Mouse (Mus musculus) midbrain, embryonic 16.5 days (tissue): ENCODE measurements at regions not wholly inside any gene's neighbourhood (a gene's known extent, or its start where the extent isn't known, plus 50 kb on each side); places are given as distances from the start of the nearest gene placed in this dataset.

Source experiments
- ATAC-seq: fragments of 200-750 bp; cut with Nextera tagmentation; 2 replicates; pipeline ENCODE4 v1.8.0; 2017; ENCODE audit warnings: moderate TSS enrichment
- H3K27ac ChIP-seq: fragments of 300-500 bp; sonication (generic); 2 replicates; pipeline ENCODE4 v1.5.1; 2014; ENCODE audit warnings: mild to moderate bottlenecking, low read length, mixed read lengths
- H3K27me3 ChIP-seq: fragments of 300-500 bp; sonication (generic); 2 replicates; pipeline ENCODE4 v1.6.1; 2014; ENCODE audit warnings: low read depth, low read length, mixed read lengths; ENCODE audit not compliant: control insufficient read depth, insufficient read depth
- H3K36me3 ChIP-seq: fragments of 300-500 bp; sonication (generic); 2 replicates; pipeline ENCODE4 v1.6.1; 2014; ENCODE audit warnings: mild to moderate bottlenecking, low read length, moderate library complexity, mixed read lengths; ENCODE audit not compliant: control insufficient read depth, insufficient read depth
- H3K4me1 ChIP-seq: fragments of 300-500 bp; sonication (generic); 2 replicates; pipeline ENCODE4 v1.6.1; 2014; ENCODE audit warnings: mild to moderate bottlenecking, low read length, mixed read lengths; ENCODE audit not compliant: control insufficient read depth, insufficient read depth
- H3K4me2 ChIP-seq: fragments of 300-500 bp; sonication (generic); 2 replicates; pipeline ENCODE4 v1.6.1; 2014; ENCODE audit warnings: mild to moderate bottlenecking, low read length, mixed read lengths
- H3K4me3 ChIP-seq: fragments of 300-500 bp; sonication (generic); 2 replicates; pipeline ENCODE4 v1.5.1; 2014; ENCODE audit warnings: low read depth, mild to moderate bottlenecking, low read length, moderate library complexity, mixed read lengths
- H3K9ac ChIP-seq: fragments of 300-500 bp; sonication (generic); 2 replicates; pipeline ENCODE4 v1.6.1; 2014; ENCODE audit warnings: low read depth, low read length, mixed read lengths
- H3K9me3 ChIP-seq: fragments of 300-500 bp; sonication (generic); replicated peaks from 2 replicates; pipeline ENCODE4 v1.6.1; 2014; ENCODE audit warnings: mild to moderate bottlenecking, low read length, mixed read lengths; ENCODE audit not compliant: control insufficient read depth, poor library complexity, severe bottlenecking
- WGBS: fragments of 180-500 bp; shearing (Covaris S2); extraction: QIAGEN DNeasy Blood & Tissue Kit; methylation state at CpG from one replicate; pipeline ENCODE4 v1.1.7; 2014; 5-methylcytosine and 5-hydroxymethylcytosine counted together

DNA sequence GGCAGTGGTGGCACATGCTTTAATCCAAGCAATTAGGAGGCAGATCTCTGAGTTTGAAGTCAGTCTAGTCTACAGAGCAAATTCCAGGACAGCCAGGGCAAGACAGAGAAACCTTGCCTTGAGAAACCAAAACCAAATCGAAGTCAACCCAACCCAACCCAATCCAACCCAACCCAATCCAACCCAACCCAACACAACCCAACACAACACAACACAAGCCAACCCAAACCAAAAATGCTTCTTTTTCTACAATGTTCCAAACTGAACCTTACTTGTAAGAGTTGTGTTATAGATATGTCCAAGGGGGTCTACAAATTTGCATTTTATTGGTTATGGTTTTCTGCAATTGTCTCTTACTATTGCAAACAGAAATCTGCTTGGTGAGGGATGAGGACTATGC, 52.8 kb upstream of the Chodl start:
- no peak overlapping the region for H3K4me2 ChIP-seq
- H3K9ac ChIP-seq = no peak overlapping the region
- no peak overlapping the region for H3K27ac ChIP-seq
- H3K36me3 ChIP-seq = no peaks in the 10 kb centered on the region
- H3K4me3 ChIP-seq = no peak overlapping the region
- H3K27me3 ChIP-seq = no peaks in the 10 kb centered on the region
- no peaks in the 10 kb centered on the region for H3K9me3 ChIP-seq
- no peaks in the 10 kb centered on the region for H3K4me1 ChIP-seq
- 75% methylated on average over 1 of the region's 1 CpGs for WGBS
- no peak for ATAC-seq

DNA sequence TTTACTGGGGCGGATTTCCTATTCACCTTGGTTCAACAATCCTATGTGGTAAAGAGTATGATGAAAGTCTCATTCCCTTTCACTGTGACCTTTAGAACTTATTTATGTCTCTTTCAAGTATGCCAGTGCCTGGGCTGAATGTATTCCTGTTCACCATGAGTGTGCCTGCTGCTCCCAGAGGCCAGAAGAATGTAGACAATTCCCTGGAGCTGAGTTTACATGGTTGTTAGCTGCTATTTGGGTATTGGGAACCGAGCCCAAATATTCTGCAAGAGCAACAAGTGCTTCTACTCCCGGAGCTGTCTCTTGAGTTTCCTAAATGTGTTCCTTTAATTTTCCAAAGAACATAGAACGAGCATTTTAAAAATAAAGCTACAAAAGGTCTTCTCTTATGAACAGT, 71.7 kb upstream of the Chodl start:
- Histone ChIP-seq H3K36me3 (no peaks in the 10 kb centered on the region), H3K4me1 (no peaks in the 10 kb centered on the region), H3K9me3 (no peaks in the 10 kb centered on the region), H3K4me2 (no peak overlapping the region), H3K4me3 (no peak overlapping the region), H3K9ac (no peak overlapping the region), H3K27me3 (no peaks in the 10 kb centered on the region), H3K27ac (no peak overlapping the region)
- no peak for ATAC-seq
- 81% methylated on average over 4 of the region's 4 CpGs for WGBS

DNA sequence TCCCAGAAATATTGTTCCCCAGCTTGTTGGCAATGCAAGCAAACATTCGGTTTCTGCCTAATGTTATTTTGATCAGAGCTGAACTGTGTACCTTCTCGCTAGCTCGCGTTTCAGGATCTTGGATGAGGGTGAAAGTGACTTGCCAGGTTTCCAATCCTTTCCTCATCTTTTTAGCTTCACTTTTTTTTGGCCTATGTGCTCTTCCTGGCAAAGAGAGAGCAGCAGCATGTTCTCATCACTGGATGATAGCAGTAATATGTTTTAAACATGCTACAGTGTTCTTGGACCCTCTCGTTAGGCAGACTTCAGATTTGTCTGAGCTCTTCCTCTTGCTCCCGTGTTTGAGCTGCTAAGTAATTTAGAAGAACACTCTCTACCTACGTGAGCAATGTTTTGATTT, 99.8 kb upstream of the Chodl start:
- H3K36me3 ChIP-seq = no peaks in the 10 kb centered on the region
- no peaks in the 10 kb centered on the region for H3K27me3 ChIP-seq
- ATAC-seq = no peak
- H3K4me3 ChIP-seq = no peak overlapping the region
- no peaks in the 10 kb centered on the region for H3K4me1 ChIP-seq
- 86% methylated on average over 7 of the region's 7 CpGs for WGBS
- H3K9ac ChIP-seq = no peak overlapping the region
- H3K4me2 ChIP-seq = no peak overlapping the region
- no peaks in the 10 kb centered on the region for H3K9me3 ChIP-seq
- no peak overlapping the region for H3K27ac ChIP-seq

DNA sequence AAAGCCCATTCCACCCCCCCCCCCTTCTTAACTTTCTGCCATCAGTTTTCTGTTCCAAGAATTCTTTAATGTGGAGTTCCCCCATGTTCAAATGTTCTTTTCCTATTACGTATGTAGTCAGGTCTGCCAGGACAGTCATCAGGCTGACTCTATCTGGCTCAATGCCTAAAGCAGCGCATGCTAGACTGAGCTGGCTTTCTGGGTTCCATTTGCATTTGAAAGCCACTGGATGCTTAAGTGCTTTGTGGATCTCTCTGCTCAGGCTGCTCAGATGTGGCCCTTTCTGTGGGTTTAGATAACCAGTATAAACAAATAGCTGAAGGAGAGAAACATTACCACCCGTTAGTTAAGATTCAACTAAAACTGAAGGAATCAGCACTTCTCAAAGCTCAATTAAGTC, 103.0 kb upstream of the Chodl start:
- H3K27ac ChIP-seq = no peak overlapping the region
- H3K27me3 ChIP-seq = no peaks in the 10 kb centered on the region
- no peaks in the 10 kb centered on the region for H3K9me3 ChIP-seq
- H3K9ac ChIP-seq = no peak overlapping the region
- no peaks in the 10 kb centered on the region for H3K4me1 ChIP-seq
- H3K36me3 ChIP-seq = no peaks in the 10 kb centered on the region
- H3K4me3 ChIP-seq = no peak overlapping the region
- no peak overlapping the region for H3K4me2 ChIP-seq
- WGBS = 4% methylated on average over 3 of the region's 3 CpGs
- peak; percentile 82 for ATAC-seq

DNA sequence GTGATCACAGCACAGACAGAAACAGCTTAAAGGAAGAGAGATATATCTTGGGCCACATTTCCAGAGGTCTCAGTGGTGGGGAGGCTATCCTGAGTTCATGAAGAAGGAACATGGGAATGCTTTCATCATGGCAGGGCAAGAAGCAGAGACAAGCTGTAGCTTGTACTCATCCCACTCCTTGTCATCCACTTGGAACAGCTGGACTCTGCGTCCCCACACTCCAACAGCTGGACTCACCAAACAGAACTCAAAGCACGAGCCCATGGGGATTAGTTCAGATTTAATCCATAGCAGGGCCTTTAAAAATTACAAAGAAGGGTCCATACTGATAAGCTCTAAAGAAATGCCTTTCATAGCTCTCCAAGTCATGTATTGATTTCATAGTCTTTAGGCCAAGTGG, 140.7 kb upstream of the Chodl start:
- H3K4me1 ChIP-seq = no peaks in the 10 kb centered on the region
- no peak overlapping the region for H3K9ac ChIP-seq
- H3K9me3 ChIP-seq = no peaks in the 10 kb centered on the region
- no peak overlapping the region for H3K4me3 ChIP-seq
- ATAC-seq = no peak
- no peaks in the 10 kb centered on the region for H3K27me3 ChIP-seq
- 58% methylated on average over 2 of the region's 2 CpGs for WGBS
- H3K4me2 ChIP-seq = no peak overlapping the region
- H3K36me3 ChIP-seq = no peaks in the 10 kb centered on the region
- H3K27ac ChIP-seq = no peak overlapping the region

DNA sequence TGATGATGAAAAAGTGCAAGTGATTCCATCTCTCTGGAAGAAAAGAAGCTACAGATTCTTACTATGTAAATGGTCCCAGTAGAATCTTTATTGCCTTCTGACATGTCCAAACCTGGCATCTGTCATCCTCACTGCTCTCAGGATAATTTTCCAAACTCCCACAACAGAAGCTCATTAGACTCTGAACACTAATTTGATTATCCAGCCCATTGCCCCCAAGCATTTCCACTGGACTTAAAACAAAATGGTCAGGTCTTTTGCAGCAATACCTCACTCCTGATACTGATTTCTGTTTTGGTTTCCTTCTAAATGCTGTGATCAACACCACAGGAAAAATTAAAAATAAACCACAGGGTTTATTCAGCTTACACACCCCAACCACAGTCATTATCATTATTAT, 171.5 kb upstream of the Chodl start:
- H3K27ac ChIP-seq = no peak overlapping the region
- no peak for ATAC-seq

DNA sequence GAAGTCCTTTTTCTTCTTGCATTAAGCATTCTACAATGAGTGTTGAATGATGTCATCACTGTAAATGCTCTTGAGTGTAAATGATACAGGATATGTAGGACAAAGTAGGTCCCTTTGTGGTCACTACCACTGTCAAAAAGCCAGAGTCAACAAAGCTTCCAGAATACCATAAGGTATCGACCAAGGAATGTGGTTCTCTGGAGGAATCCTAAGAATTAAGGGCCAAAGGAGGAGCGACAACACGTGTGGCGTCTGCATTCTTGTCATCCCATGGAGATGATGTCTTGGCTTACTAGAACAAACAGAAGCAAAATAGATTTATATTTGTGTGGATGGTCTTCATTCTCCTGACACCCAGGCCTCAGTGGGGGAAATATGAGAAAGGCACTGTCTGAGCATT, 161.4 kb upstream of the D16Ertd472e start:
- Histone ChIP-seq H3K4me3 (no peak overlapping the region), H3K36me3 (no peaks in the 10 kb centered on the region), H3K4me2 (no peak overlapping the region), H3K27ac (no peak overlapping the region), H3K4me1 (no peaks in the 10 kb centered on the region), H3K9me3 (no peaks in the 10 kb centered on the region), H3K27me3 (no peaks in the 10 kb centered on the region), H3K9ac (no peak overlapping the region)
- no peak for ATAC-seq
- 81% methylated on average over 4 of the region's 4 CpGs for WGBS

More for the DNA sequence above, 171.5 kb upstream of the Chodl start:
- H3K36me3 ChIP-seq = no peaks in the 10 kb centered on the region
- H3K9me3 ChIP-seq = no peaks in the 10 kb centered on the region
- H3K4me2 ChIP-seq = no peak overlapping the region
- no peak overlapping the region for H3K4me3 ChIP-seq
- H3K27me3 ChIP-seq = no peaks in the 10 kb centered on the region
- no peak overlapping the region for H3K9ac ChIP-seq
- no peaks in the 10 kb centered on the region for H3K4me1 ChIP-seq

DNA sequence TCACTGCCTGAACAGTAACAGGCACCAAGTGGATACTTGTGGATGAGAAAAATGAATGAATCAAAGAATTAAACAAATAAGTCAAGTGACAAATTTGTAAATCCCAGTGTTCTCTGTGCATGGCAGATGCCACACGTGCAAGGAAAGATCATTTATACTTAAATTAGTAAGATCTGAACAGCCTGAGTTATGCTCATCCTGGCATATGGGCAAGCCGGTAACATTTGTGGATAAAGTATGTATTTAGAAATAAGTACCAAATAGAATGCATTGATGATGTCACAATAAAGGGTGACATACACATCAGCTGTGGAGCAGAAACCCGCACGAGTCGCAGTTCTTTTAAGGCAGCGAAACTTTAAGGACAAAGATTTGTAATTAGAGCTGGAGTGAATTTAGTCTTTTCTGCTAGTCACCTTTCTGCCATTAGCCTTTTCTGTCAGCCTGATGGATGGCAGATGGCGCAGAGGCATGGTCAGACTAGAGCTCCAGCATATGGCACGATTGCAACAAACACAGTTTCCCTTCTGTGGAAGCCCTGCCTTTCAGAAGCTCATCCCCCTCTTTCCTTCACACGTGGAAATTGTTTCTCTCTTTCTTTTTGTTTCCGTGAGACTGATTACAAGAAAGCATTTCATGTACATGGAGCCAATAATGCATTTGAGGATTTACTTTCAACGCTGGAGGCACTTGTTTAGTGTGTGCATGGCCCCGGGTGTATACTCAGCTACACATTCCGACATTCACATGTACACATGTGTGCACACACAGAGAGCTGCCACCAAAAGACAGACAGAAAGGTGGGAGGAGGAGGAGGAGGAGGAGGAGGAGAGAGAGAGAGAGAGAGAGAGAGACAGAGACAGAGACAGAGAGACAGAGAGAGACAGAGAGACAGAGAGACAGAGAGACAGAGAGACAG, 154.3 kb upstream of the D16Ertd472e start:
- 85% methylated on average over 13 of the region's 13 CpGs for WGBS
- no peak overlapping the region for H3K4me2 ChIP-seq
- no peak for ATAC-seq

DNA sequence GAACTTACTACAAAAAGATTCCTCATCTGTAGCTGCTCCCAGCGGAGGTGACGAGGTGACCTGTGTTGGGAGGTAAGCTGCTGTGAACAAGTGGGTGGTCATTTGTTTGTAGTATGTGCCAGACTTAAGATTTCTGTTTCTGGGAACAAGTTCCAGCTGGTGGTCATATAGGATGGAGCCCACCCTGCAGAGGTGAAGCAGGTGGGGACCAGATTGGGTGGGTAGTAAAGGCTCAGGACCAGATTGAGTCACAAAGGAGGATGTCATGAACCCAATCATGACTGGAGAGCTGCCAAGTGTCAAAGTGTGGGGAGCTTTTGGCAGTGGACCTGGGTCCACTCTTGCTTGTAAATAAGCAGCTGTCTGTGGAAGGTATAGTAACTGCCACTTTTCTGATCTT, 149.0 kb upstream of the D16Ertd472e start:
- no peak overlapping the region for H3K9ac ChIP-seq
- ATAC-seq = no peak
- no peak overlapping the region for H3K4me3 ChIP-seq
- H3K9me3 ChIP-seq = no peaks in the 10 kb centered on the region
- H3K27ac ChIP-seq = no peak overlapping the region
- no peaks in the 10 kb centered on the region for H3K27me3 ChIP-seq
- H3K36me3 ChIP-seq = no peaks in the 10 kb centered on the region
- H3K4me2 ChIP-seq = no peak overlapping the region
- 93% methylated on average over 2 of the region's 2 CpGs for WGBS
- H3K4me1 ChIP-seq = no peaks in the 10 kb centered on the region

More for the DNA sequence above, 154.3 kb upstream of the D16Ertd472e start:
- Histone ChIP-seq H3K4me1 (no peaks in the 10 kb centered on the region), H3K36me3 (no peaks in the 10 kb centered on the region), H3K9me3 (no peaks in the 10 kb centered on the region), H3K27me3 (no peaks in the 10 kb centered on the region), H3K27ac (no peak overlapping the region), H3K4me3 (no peak overlapping the region), H3K9ac (no peak overlapping the region)
